Comparison of ENCODE assay signal across 8 mouse cellular contexts in the genomic region with DNA sequence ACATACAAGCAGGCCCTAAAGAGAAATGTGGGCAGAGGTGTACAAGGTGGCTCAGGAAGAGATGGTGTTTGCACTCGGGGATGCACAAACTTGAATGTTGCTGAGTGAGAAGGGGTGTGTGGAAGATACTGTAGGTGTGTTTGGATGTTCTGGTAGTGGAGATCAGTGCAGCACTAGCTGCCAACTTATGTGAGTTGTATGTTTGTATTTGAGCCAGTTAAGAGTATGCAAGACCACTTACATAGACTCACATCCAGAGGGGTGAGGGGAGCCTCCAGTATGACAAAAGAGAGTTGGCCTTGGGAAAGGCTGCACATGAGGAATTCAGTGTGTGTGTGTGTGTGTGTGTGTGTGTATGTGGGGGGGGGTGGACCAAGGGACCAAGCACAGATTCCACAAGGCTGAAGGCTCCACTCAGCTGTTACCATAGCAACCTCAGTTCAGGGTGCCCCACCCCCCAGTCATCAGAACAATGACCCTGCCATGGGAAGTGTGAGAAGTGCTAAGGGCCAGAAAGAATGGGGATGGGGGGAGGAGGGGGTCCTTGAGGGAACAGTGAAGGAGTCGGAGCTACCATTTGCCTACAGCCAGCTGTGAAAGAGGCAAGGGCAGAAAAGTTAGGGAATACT. TPM values are rescaled to one million over a fixed set of nuclear protein-coding genes. Genes with fewer than 3 reads are reported as not detected.
DNase-seq lines count a peak whose midpoint lies in the region; ATAC-seq lines count a peak whose summit lies in the region.

No protein-coding gene starts in this region.

- peak overlapping the region; percentile 77 for H3K4me2 ChIP-seq in embryonic facial prominence, embryonic 12.5 days (replicated peaks)
- no peak overlapping the region; the same call in 1 of the 2 replicates for H3K4me2 ChIP-seq in intestine, embryonic 16.5 days (ENCODE audit: low read depth, low read length)

- WGBS in embryonic facial prominence, embryonic 12.5 days, result 24% methylated on average over 2 of the region's 2 CpGs
- WGBS in intestine, embryonic 16.5 days, result 30% methylated on average over 2 of the region's 2 CpGs

- no peak overlapping the region for H3K9ac ChIP-seq in embryonic facial prominence, embryonic 12.5 days
- 0 out of 2 replicates have a peak overlapping the region, but pooled peaks have one; percentile 34 for H3K9ac ChIP-seq in intestine, embryonic 16.5 days (ENCODE audit: low read depth, low read length)

- no peaks in the 10 kb centered on the region for H3K27me3 ChIP-seq in embryonic facial prominence, embryonic 12.5 days
- H3K27me3 ChIP-seq in intestine, embryonic 16.5 days (replicated peaks; ENCODE audit: control insufficient read depth, insufficient read depth, low read length), result no peaks in the 10 kb centered on the region

- peak; percentile 7; the same call in 1 of the 2 replicates for ATAC-seq in embryonic facial prominence, embryonic 12.5 days (ENCODE audit: insufficient number of reproducible peaks, insufficient read depth, low FRiP score, low TSS enrichment)
- no peak for ATAC-seq in intestine, embryonic 16.5 days
- ATAC-seq in erythroid progenitor cell, adult 5-6 weeks (replicated peaks; ENCODE audit: low FRiP score, poor library complexity, severe bottlenecking), result no peak

- peak; percentile 36 to 60 for DNase-seq in frontal cortex, postnatal 10 days (ENCODE audit: low spot score in 2 of 2)
- DNase-seq in frontal cortex, adult 2 months (ENCODE audit: extremely low spot score in 1 of 2, low spot score in 1 of 2), result no peak
- DNase-seq in ES-CJ7 (ENCODE audit: low read depth, low spot score), result peak; percentile 70
- DNase-seq in retina, embryonic 14.5 days (ENCODE audit: low spot score), result peak; percentile 90
- no peak for DNase-seq in layer of hippocampus, adult 9-11 months

- H3K4me3 ChIP-seq in embryonic facial prominence, embryonic 12.5 days, result no peak overlapping the region
- no peak overlapping the region for H3K4me3 ChIP-seq in intestine, embryonic 16.5 days (ENCODE audit: low read length)

- H3K36me3 ChIP-seq in embryonic facial prominence, embryonic 12.5 days, result peaks cover 37% of the 10 kb centered on the region
- peaks cover 6% of the 10 kb centered on the region; the same call in 1 of the 2 replicates for H3K36me3 ChIP-seq in intestine, embryonic 16.5 days (ENCODE audit: control insufficient read depth, insufficient read depth, low read length)

- H3K4me1 ChIP-seq in embryonic facial prominence, embryonic 12.5 days, result peaks cover 64% of the 10 kb centered on the region
- H3K4me1 ChIP-seq in intestine, embryonic 16.5 days (ENCODE audit: control insufficient read depth, insufficient read depth, low read length), result peaks cover 53% of the 10 kb centered on the region

- no peaks in the 10 kb centered on the region for H3K9me3 ChIP-seq in embryonic facial prominence, embryonic 12.5 days
- H3K9me3 ChIP-seq in intestine, embryonic 16.5 days (ENCODE audit: control insufficient read depth, low read length), result no peaks in the 10 kb centered on the region

- peak overlapping the region; percentile 83 for H3K27ac ChIP-seq in embryonic facial prominence, embryonic 12.5 days
- peak overlapping the region; percentile 72 for H3K27ac ChIP-seq in intestine, embryonic 16.5 days (ENCODE audit: low read length)

RNA-seq across cellular contexts. Expression of gene Pea15a, which starts 3.6 kb away (rescaled TPM):
- 538 and 542 TPM in 2 replicates for polyA plus RNA-seq in frontal cortex, adult 2 months (2012; rRNA removed)
- polyA plus RNA-seq in embryonic facial prominence, embryonic 12.5 days (2016; fragmentation: Nextera tagmentation; extraction: Ambion mirVana), result 118 TPM in 2 replicates
- polyA plus RNA-seq in intestine, embryonic 16.5 days (2015; fragmentation: Nextera tagmentation; extraction: Ambion mirVana), result 80.2 and 81.3 TPM in 2 replicates
- 5.4 and 12.2 TPM in 2 replicates for total RNA-seq in erythroid progenitor cell, adult 5-6 weeks (2015; ENCODE audit: low replicate concordance)
- 3.3 and 6.0 TPM in 2 replicates for total RNA-seq in erythroid progenitor cell, adult 5-6 weeks (2017; ENCODE audit: low replicate concordance)

RNA-seq across cellular contexts. Expression of gene Casq1, which starts 16.7 kb away (rescaled TPM):
- 1.4 TPM in 2 replicates for polyA plus RNA-seq in frontal cortex, adult 2 months (2012; rRNA removed)
- 3.3 and 3.6 TPM in 2 replicates for polyA plus RNA-seq in embryonic facial prominence, embryonic 12.5 days (2016; fragmentation: Nextera tagmentation; extraction: Ambion mirVana)
- polyA plus RNA-seq in intestine, embryonic 16.5 days (2015; fragmentation: Nextera tagmentation; extraction: Ambion mirVana), result 24.1 and 24.6 TPM in 2 replicates
- not detected in 2 replicates for total RNA-seq in erythroid progenitor cell, adult 5-6 weeks (2015; ENCODE audit: low replicate concordance)
- total RNA-seq in erythroid progenitor cell, adult 5-6 weeks (2017; ENCODE audit: low replicate concordance), result not detected in 2 replicates

RNA-seq across cellular contexts. Expression of gene Dcaf8, which starts 55.1 kb away (rescaled TPM):
- polyA plus RNA-seq in frontal cortex, adult 2 months (2012; rRNA removed), result 92.6 and 102 TPM in 2 replicates
- 165 and 171 TPM in 2 replicates for polyA plus RNA-seq in embryonic facial prominence, embryonic 12.5 days (2016; fragmentation: Nextera tagmentation; extraction: Ambion mirVana)
- 93.2 and 102 TPM in 2 replicates for polyA plus RNA-seq in intestine, embryonic 16.5 days (2015; fragmentation: Nextera tagmentation; extraction: Ambion mirVana)
- total RNA-seq in erythroid progenitor cell, adult 5-6 weeks (2015; ENCODE audit: low replicate concordance), result 77.5 TPM in 2 replicates
- 141 and 176 TPM in 2 replicates for total RNA-seq in erythroid progenitor cell, adult 5-6 weeks (2017; ENCODE audit: low replicate concordance)

RNA-seq across cellular contexts. Expression of gene Atp1a4, which starts 55.2 kb away (rescaled TPM):
- polyA plus RNA-seq in frontal cortex, adult 2 months (2012; rRNA removed), result not detected in 2 replicates
- not detected in 2 replicates for polyA plus RNA-seq in embryonic facial prominence, embryonic 12.5 days (2016; fragmentation: Nextera tagmentation; extraction: Ambion mirVana)
- not detected in 2 replicates for polyA plus RNA-seq in intestine, embryonic 16.5 days (2015; fragmentation: Nextera tagmentation; extraction: Ambion mirVana)
- total RNA-seq in erythroid progenitor cell, adult 5-6 weeks (2015; ENCODE audit: low replicate concordance), result not detected in 2 replicates
- not detected in 2 replicates for total RNA-seq in erythroid progenitor cell, adult 5-6 weeks (2017; ENCODE audit: low replicate concordance)

RNA-seq across cellular contexts. Expression of gene Igsf8, which starts 58.4 kb away (rescaled TPM):
- polyA plus RNA-seq in frontal cortex, adult 2 months (2012; rRNA removed), result 230 and 251 TPM in 2 replicates
- 45.4 and 45.8 TPM in 2 replicates for polyA plus RNA-seq in embryonic facial prominence, embryonic 12.5 days (2016; fragmentation: Nextera tagmentation; extraction: Ambion mirVana)
- polyA plus RNA-seq in intestine, embryonic 16.5 days (2015; fragmentation: Nextera tagmentation; extraction: Ambion mirVana), result 43.1 and 45.2 TPM in 2 replicates
- 14.4 and 15.1 TPM in 2 replicates for total RNA-seq in erythroid progenitor cell, adult 5-6 weeks (2015; ENCODE audit: low replicate concordance)
- 3.1 and 3.3 TPM in 2 replicates for total RNA-seq in erythroid progenitor cell, adult 5-6 weeks (2017; ENCODE audit: low replicate concordance)

Comparison
In these comparisons a context has a peak if more than half of its experiments do, and no peak if none do; other contexts are left out.
1. DNase-seq: peak in frontal cortex, postnatal 10 days (2 of 2), ES-CJ7 (single experiment) and retina, embryonic 14.5 days (single experiment); none in frontal cortex, adult 2 months (0 of 2) and layer of hippocampus, adult 9-11 months (single experiment).